Mouse (Mus musculus): ENCODE data around the gene Fam131b. TPM values are rescaled to one million over a fixed set of nuclear protein-coding genes. Genes with fewer than 3 reads are reported as not detected.
A peak's percentile ranks its signal among the peaks of the same experiment; 100 is the strongest.

The Fam131b gene
- polyA plus RNA-seq, 1 experiment from 2014 or later: 7.1 TPM

GRCm38 (mm10) chr6:42350968-42351775 is 26.7 kb upstream of the Fam131b start:
- Histone ChIP-seq H3K27me3 (ENCODE audit: control insufficient read depth, insufficient read depth, low read length) (no peaks in the 10 kb centered on the region), H3K36me3 (ENCODE audit: control insufficient read depth, insufficient read depth, low read length) (peaks cover 10% of the 10 kb centered on the region), H3K9ac (replicated peaks; ENCODE audit: low read depth, low read length) (peak overlapping the region; percentile 84), H3K4me3 (ENCODE audit: low read depth, low read length) (peak overlapping the region; percentile 79), H3K4me1 (ENCODE audit: control insufficient read depth, insufficient read depth, low read length) (peaks cover 8% of the 10 kb centered on the region; the same call in 1 of the 2 replicates), H3K4me2 (ENCODE audit: low read depth, low read length) (peak overlapping the region; percentile 94), H3K27ac (ENCODE audit: low read depth, low read length) (no peak overlapping the region), H3K9me3 (ENCODE audit: control insufficient read depth, low read length) (no peaks in the 10 kb centered on the region)
- 55% methylated on average over 11 of the region's 13 CpGs for WGBS
- ATAC-seq (ENCODE audit: low read depth): no peak

- 0% methylated on average over 49 of the region's 72 CpGs for WGBS
- Histone ChIP-seq H3K9me3 (ENCODE audit: control insufficient read depth, low read length) (no peaks in the 10 kb centered on the region), H3K4me1 (ENCODE audit: control insufficient read depth, insufficient read depth, low read length) (peaks cover 8% of the 10 kb centered on the region; the same call in 1 of the 2 replicates), H3K27ac (ENCODE audit: low read depth, low read length) (peak overlapping the region; percentile 82), H3K36me3 (ENCODE audit: control insufficient read depth, insufficient read depth, low read length) (peaks cover under 1% of the 10 kb centered on the region; the same call in 1 of the 2 replicates), H3K27me3 (ENCODE audit: control insufficient read depth, insufficient read depth, low read length) (no peaks in the 10 kb centered on the region), H3K4me2 (ENCODE audit: low read depth, low read length) (peak overlapping the region; percentile 94), H3K9ac (replicated peaks; ENCODE audit: low read depth, low read length) (peak overlapping the region; percentile 84), H3K4me3 (ENCODE audit: low read depth, low read length) (peak overlapping the region; percentile 79)
- peak; percentile 42 for ATAC-seq (ENCODE audit: low read depth)
These were observed 25.9 kb upstream of the Fam131b start for GRCm38 (mm10) chr6:42350021-42350967.

- ATAC-seq (ENCODE audit: low read depth): peak; percentile 92
- peaks cover 8% of the 10 kb centered on the region; the same call in 1 of the 2 replicates for H3K4me1 ChIP-seq (ENCODE audit: control insufficient read depth, insufficient read depth, low read length)
- peak within 1 kb of the TSS; percentile 82 for H3K27ac ChIP-seq (ENCODE audit: low read depth, low read length)
- no peaks in the 10 kb centered on the region for H3K9me3 ChIP-seq (ENCODE audit: control insufficient read depth, low read length)
- peak within 1 kb of the TSS; percentile 79 for H3K4me3 ChIP-seq (ENCODE audit: low read depth, low read length)
- no peaks in the 10 kb centered on the region for H3K27me3 ChIP-seq (ENCODE audit: control insufficient read depth, insufficient read depth, low read length)
- peak within 1 kb of the TSS; percentile 94 for H3K4me2 ChIP-seq (ENCODE audit: low read depth, low read length)
- WGBS: 0% methylated on average over 24 of the region's 36 CpGs
- H3K9ac ChIP-seq (replicated peaks; ENCODE audit: low read depth, low read length): peak within 1 kb of the TSS; percentile 84
- H3K36me3 ChIP-seq (ENCODE audit: control insufficient read depth, insufficient read depth, low read length): no peaks in the 10 kb centered on the region
These were observed 25.1 kb upstream of the Fam131b start, which contains the start of gene Zyx for GRCm38 (mm10) chr6:42349426-42350020. Zyx (plus strand) TSS chr6:42349630.

- Histone ChIP-seq H3K27ac (ENCODE audit: low read depth, low read length) (peak overlapping the region; percentile 82), H3K9me3 (ENCODE audit: control insufficient read depth, low read length) (no peaks in the 10 kb centered on the region), H3K4me3 (ENCODE audit: low read depth, low read length) (peak overlapping the region; percentile 79), H3K4me2 (ENCODE audit: low read depth, low read length) (peak overlapping the region; percentile 94), H3K36me3 (ENCODE audit: control insufficient read depth, insufficient read depth, low read length) (no peaks in the 10 kb centered on the region), H3K27me3 (ENCODE audit: control insufficient read depth, insufficient read depth, low read length) (no peaks in the 10 kb centered on the region), H3K9ac (replicated peaks; ENCODE audit: low read depth, low read length) (peak overlapping the region; percentile 84), H3K4me1 (ENCODE audit: control insufficient read depth, insufficient read depth, low read length) (peaks cover 8% of the 10 kb centered on the region; the same call in 1 of the 2 replicates)
- peak; percentile 38 for ATAC-seq (ENCODE audit: low read depth)
- WGBS: under 1% methylated on average over 11 of the region's 11 CpGs
These were observed 24.6 kb upstream of the Fam131b start for GRCm38 (mm10) chr6:42349006-42349425.

GRCm38 (mm10) chr6:42348281-42349005 is 24.0 kb upstream of the Fam131b start:
- H3K9ac ChIP-seq (replicated peaks; ENCODE audit: low read depth, low read length): no peak overlapping the region; the same call in 1 of the 2 replicates
- no peak overlapping the region for H3K27ac ChIP-seq (ENCODE audit: low read depth, low read length)
- ATAC-seq (ENCODE audit: low read depth): no peak
- H3K4me2 ChIP-seq (ENCODE audit: low read depth, low read length): peak overlapping the region; percentile 94
- H3K4me1 ChIP-seq (ENCODE audit: control insufficient read depth, insufficient read depth, low read length): peaks cover 6% of the 10 kb centered on the region; the same call in 1 of the 2 replicates
- 34% methylated on average over 12 of the region's 12 CpGs for WGBS
- no peaks in the 10 kb centered on the region for H3K27me3 ChIP-seq (ENCODE audit: control insufficient read depth, insufficient read depth, low read length)
- H3K36me3 ChIP-seq (ENCODE audit: control insufficient read depth, insufficient read depth, low read length): no peaks in the 10 kb centered on the region
- H3K4me3 ChIP-seq (ENCODE audit: low read depth, low read length): peak overlapping the region; percentile 79
- H3K9me3 ChIP-seq (ENCODE audit: control insufficient read depth, low read length): no peaks in the 10 kb centered on the region

GRCm38 (mm10) chr6:42344255-42344654 is 19.8 kb upstream of the Fam131b start:
- ATAC-seq (ENCODE audit: low read depth): no peak
- Histone ChIP-seq H3K9ac (replicated peaks; ENCODE audit: low read depth, low read length) (no peak overlapping the region), H3K27me3 (ENCODE audit: control insufficient read depth, insufficient read depth, low read length) (no peaks in the 10 kb centered on the region), H3K27ac (ENCODE audit: low read depth, low read length) (no peak overlapping the region), H3K4me1 (ENCODE audit: control insufficient read depth, insufficient read depth, low read length) (no peaks in the 10 kb centered on the region; the same call in 1 of the 2 replicates), H3K4me2 (ENCODE audit: low read depth, low read length) (no peak overlapping the region), H3K4me3 (ENCODE audit: low read depth, low read length) (no peak overlapping the region), H3K36me3 (ENCODE audit: control insufficient read depth, insufficient read depth, low read length) (no peaks in the 10 kb centered on the region), H3K9me3 (ENCODE audit: control insufficient read depth, low read length) (no peaks in the 10 kb centered on the region)
- WGBS: 79% methylated on average over 1 of the region's 1 CpGs

GRCm38 (mm10) chr6:42343361-42344120 is 19.1 kb upstream of the Fam131b start:
- Histone ChIP-seq H3K27me3 (ENCODE audit: control insufficient read depth, insufficient read depth, low read length) (no peaks in the 10 kb centered on the region), H3K4me3 (ENCODE audit: low read depth, low read length) (no peak overlapping the region), H3K36me3 (ENCODE audit: control insufficient read depth, insufficient read depth, low read length) (no peaks in the 10 kb centered on the region), H3K4me1 (ENCODE audit: control insufficient read depth, insufficient read depth, low read length) (no peaks in the 10 kb centered on the region), H3K4me2 (ENCODE audit: low read depth, low read length) (no peak overlapping the region), H3K9me3 (ENCODE audit: control insufficient read depth, low read length) (no peaks in the 10 kb centered on the region), H3K27ac (ENCODE audit: low read depth, low read length) (no peak overlapping the region), H3K9ac (replicated peaks; ENCODE audit: low read depth, low read length) (no peak overlapping the region)
- ATAC-seq (ENCODE audit: low read depth): no peak
- 85% methylated on average over 9 of the region's 9 CpGs for WGBS

Measured in neural tube, embryonic 14.5 days (tissue).